Mouse (Mus musculus): ENCODE results near the gene Vmn1r32. TPM values are rescaled to one million over a fixed set of nuclear protein-coding genes. Genes with fewer than 3 reads are reported as not detected.

The Vmn1r32 gene
- polyA plus RNA-seq, 1 experiment from 2014 or later: 0.04 TPM

Other genes with a start within 250 kb of the Vmn1r32 start
- gene Mad2l1, start 24.7 kb downstream of the Vmn1r32 start, polyA plus RNA-seq (2015; fragmentation: Nextera tagmentation; extraction: Ambion mirVana): 54.7 and 62.7 TPM in 2 replicates
- gene Vmn1r33, start 58.2 kb upstream of the Vmn1r32 start, polyA plus RNA-seq (2015; fragmentation: Nextera tagmentation; extraction: Ambion mirVana): not detected in 2 replicates
- gene Vmn1r34, start 83.8 kb upstream of the Vmn1r32 start, polyA plus RNA-seq (2015; fragmentation: Nextera tagmentation; extraction: Ambion mirVana): not detected in 2 replicates
- not detected in 2 replicates for gene Vmn1r35, start 125.8 kb upstream of the Vmn1r32 start, polyA plus RNA-seq (2015; fragmentation: Nextera tagmentation; extraction: Ambion mirVana)
- gene Vmn1r36, start 159.1 kb upstream of the Vmn1r32 start, polyA plus RNA-seq (2015; fragmentation: Nextera tagmentation; extraction: Ambion mirVana): not detected in 2 replicates
- gene Vmn1r37, start 169.3 kb upstream of the Vmn1r32 start, polyA plus RNA-seq (2015; fragmentation: Nextera tagmentation; extraction: Ambion mirVana): not detected in 2 replicates
- not detected in 2 replicates for gene Vmn1r38, start 222.5 kb upstream of the Vmn1r32 start, polyA plus RNA-seq (2015; fragmentation: Nextera tagmentation; extraction: Ambion mirVana)

All from liver, embryonic 16.5 days (tissue).